Mouse (Mus musculus) forebrain, embryonic 15.5 days (tissue): Measurements from ENCODE around the gene Pard3. TPM values are rescaled to one million over a fixed set of nuclear protein-coding genes. Genes with fewer than 3 reads are reported as not detected.

Source experiments
- ATAC-seq: fragments of 200-750 bp; cut with Nextera tagmentation; replicated peaks from 2 replicates; pipeline ENCODE4 v1.8.0; 2017; ENCODE audit warnings: mild to moderate bottlenecking, moderate TSS enrichment, moderate library complexity
- H3K27ac ChIP-seq: fragments of 300-500 bp; sonication (generic); replicated peaks from 2 replicates; pipeline ENCODE4 v1.5.1; 2015; ENCODE audit warnings: mild to moderate bottlenecking, inconsistent platforms
- H3K27me3 ChIP-seq: fragments of 300-500 bp; sonication (generic); 2 replicates; pipeline ENCODE4 v1.6.1; 2015; ENCODE audit warnings: inconsistent platforms
- H3K36me3 ChIP-seq: fragments of 300-500 bp; sonication (generic); 2 replicates; pipeline ENCODE4 v1.6.1; 2015; ENCODE audit warnings: mild to moderate bottlenecking, inconsistent platforms
- H3K4me1 ChIP-seq: fragments of 300-500 bp; sonication (generic); 2 replicates; pipeline ENCODE4 v1.6.1; 2015; ENCODE audit warnings: inconsistent platforms
- H3K4me2 ChIP-seq: fragments of 300-500 bp; sonication (generic); replicated peaks from 2 replicates; pipeline ENCODE4 v1.6.1; 2015; ENCODE audit warnings: mild to moderate bottlenecking, inconsistent platforms
- H3K4me3 ChIP-seq: fragments of 300-500 bp; sonication (generic); 2 replicates; pipeline ENCODE4 v1.5.1; 2015; ENCODE audit warnings: mild to moderate bottlenecking, inconsistent platforms
- H3K9ac ChIP-seq: fragments of 300-500 bp; sonication (generic); replicated peaks from 2 replicates; pipeline ENCODE4 v1.6.1; 2015; ENCODE audit warnings: mild to moderate bottlenecking, inconsistent platforms
- H3K9me3 ChIP-seq: fragments of 300-500 bp; sonication (generic); 2 replicates; pipeline ENCODE4 v1.6.1; 2016; ENCODE audit warnings: inconsistent platforms
- WGBS: fragments of 180-500 bp; shearing (Covaris S2); methylation state at CpG from one replicate; pipeline ENCODE4 v1.1.7; 2015; ENCODE audit warnings: mixed read lengths; 5-methylcytosine and 5-hydroxymethylcytosine counted together
- polyA plus RNA-seq: library from polyadenylated mRNA; unstranded; fragments of >200 nt; fragmentation: Nextera tagmentation; extraction: Ambion mirVana; gene quantifications from 2 replicates; pipeline ENCODE4 v1.2.1, GENCODE M21; 2015

Gene Pard3
- polyA plus RNA-seq, 1 experiment from 2014 or later = 18.6 TPM

- no peak for ATAC-seq
- Histone ChIP-seq H3K9me3 (no peaks in the 10 kb centered on the region), H3K36me3 (no peaks in the 10 kb centered on the region), H3K4me2 (no peak overlapping the region), H3K27me3 (no peaks in the 10 kb centered on the region), H3K9ac (no peak overlapping the region), H3K27ac (no peak overlapping the region), H3K4me3 (no peak overlapping the region), H3K4me1 (peaks cover 32% of the 10 kb centered on the region)
- 52% methylated on average over 8 of the region's 8 CpGs for WGBS
Observed at GRCm38 (mm10) chr8:127089021-127089420, 25.3 kb downstream of the Pard3 start.

GRCm38 (mm10) chr8:127090435-127090834 lies 26.7 kb downstream of the Pard3 start:
- 91% methylated on average over 4 of the region's 4 CpGs for WGBS
- Histone ChIP-seq H3K4me2 (no peak overlapping the region), H3K27me3 (no peaks in the 10 kb centered on the region), H3K4me1 (peaks cover 37% of the 10 kb centered on the region), H3K36me3 (no peaks in the 10 kb centered on the region), H3K4me3 (no peak overlapping the region), H3K27ac (no peak overlapping the region), H3K9me3 (no peaks in the 10 kb centered on the region), H3K9ac (no peak overlapping the region)
- no peak for ATAC-seq

DNA sequence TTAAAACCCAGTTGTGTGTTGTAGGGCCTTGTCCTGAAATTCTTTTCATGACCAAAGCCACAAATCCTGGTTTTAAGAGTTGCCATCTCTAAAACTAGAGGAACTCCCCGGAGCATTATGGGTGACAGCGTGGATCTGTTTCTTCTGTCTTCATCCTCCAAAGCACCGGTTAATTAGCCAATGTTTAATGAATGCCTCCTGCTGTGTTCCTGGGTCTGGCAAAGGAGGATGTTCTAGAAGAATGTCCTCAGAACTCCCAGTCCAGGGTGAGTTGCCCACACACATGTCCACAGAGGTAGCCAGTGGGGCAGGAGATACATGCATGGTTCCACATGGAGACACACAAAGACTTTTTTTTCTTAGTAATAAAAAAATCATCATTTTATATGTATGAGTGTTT lies 28.2 kb downstream of the Pard3 start:
- H3K4me2 ChIP-seq = peak overlapping the region; percentile 49; the same call in 1 of the 2 replicates
- H3K4me3 ChIP-seq = no peak overlapping the region
- no peaks in the 10 kb centered on the region for H3K27me3 ChIP-seq
- H3K27ac ChIP-seq = peak overlapping the region; percentile 85
- ATAC-seq = no peak
- H3K4me1 ChIP-seq = peaks cover 37% of the 10 kb centered on the region
- no peak overlapping the region for H3K9ac ChIP-seq
- 63% methylated on average over 3 of the region's 3 CpGs for WGBS
- H3K36me3 ChIP-seq = no peaks in the 10 kb centered on the region
- no peaks in the 10 kb centered on the region for H3K9me3 ChIP-seq

DNA sequence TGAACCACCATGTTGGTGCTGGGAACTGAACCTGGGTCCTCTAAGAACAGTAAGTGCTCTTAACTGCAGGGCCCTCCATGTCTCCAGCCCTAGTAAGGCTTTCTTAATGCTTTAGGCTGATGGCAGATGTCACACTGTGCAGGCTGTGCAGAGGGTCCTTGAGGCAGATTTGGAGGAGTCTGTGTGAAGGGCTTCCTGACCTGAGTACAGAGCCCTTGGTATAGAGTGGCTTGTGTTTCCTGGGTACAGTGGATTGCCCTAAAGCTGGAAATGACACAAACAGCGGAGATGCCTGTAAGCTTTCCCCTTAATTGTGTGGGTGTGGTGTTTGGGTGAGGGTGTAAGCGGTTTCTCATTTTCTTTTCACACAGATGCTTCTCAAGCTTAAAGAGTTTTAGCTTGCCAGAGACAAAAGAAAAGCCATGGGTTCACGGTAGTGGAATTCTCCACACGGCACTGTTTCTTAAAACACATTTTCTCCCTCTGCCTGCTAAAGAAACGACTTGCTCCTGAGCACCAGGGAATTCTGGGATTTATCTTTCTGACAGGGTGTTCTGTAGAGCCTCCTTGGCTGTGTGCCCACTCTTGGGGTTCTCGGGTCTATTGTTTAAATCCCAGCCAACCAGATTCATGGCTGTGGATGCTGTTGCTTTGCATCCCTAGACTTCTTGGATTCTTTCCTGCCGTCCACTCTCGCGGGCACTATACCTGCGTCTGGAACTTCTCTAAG lies 28.9 kb downstream of the Pard3 start:
- Histone ChIP-seq H3K27me3 (no peaks in the 10 kb centered on the region), H3K9ac (peak overlapping the region; percentile 16), H3K4me2 (peak overlapping the region; percentile 49), H3K9me3 (no peaks in the 10 kb centered on the region), H3K36me3 (no peaks in the 10 kb centered on the region), H3K4me3 (peak overlapping the region; percentile 31), H3K27ac (peak overlapping the region; percentile 85), H3K4me1 (peaks cover 37% of the 10 kb centered on the region)
- under 1% methylated on average over 10 of the region's 10 CpGs for WGBS
- peak; percentile 79 for ATAC-seq

GRCm38 (mm10) chr8:127093113-127093426 lies 29.4 kb downstream of the Pard3 start:
- Histone ChIP-seq H3K4me3 (peak overlapping the region; percentile 31), H3K4me2 (peak overlapping the region; percentile 49), H3K27me3 (no peaks in the 10 kb centered on the region), H3K27ac (peak overlapping the region; percentile 85), H3K4me1 (peaks cover 37% of the 10 kb centered on the region), H3K9me3 (no peaks in the 10 kb centered on the region), H3K9ac (peak overlapping the region; percentile 16), H3K36me3 (no peaks in the 10 kb centered on the region)
- WGBS = 11% methylated on average over 3 of the region's 3 CpGs
- no peak; the same call in 1 of the 2 replicates for ATAC-seq

DNA sequence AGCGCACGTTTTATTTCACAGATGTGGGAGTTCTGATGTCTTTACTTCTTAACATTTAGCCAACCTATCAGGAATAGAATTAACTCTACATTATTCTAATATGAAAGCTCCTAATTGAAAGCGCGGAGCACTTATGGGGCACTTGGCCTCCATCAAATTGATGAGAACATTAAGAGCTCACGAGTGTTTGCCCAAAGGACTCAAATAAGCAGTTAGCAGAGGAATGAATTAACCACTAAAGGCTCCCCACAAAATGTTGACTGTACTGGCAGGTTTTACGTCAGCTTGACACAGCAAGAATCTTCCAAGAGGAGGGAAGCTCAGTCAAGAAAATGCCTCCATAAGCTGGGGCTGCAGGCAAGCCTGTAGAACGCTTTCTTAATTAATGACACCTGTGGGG lies 32.1 kb downstream of the Pard3 start:
- no peak overlapping the region for H3K9ac ChIP-seq
- no peak overlapping the region for H3K4me3 ChIP-seq
- H3K36me3 ChIP-seq = no peaks in the 10 kb centered on the region
- H3K9me3 ChIP-seq = no peaks in the 10 kb centered on the region
- no peak overlapping the region for H3K4me2 ChIP-seq
- H3K27ac ChIP-seq = no peak overlapping the region
- ATAC-seq = no peak
- H3K4me1 ChIP-seq = peaks cover 26% of the 10 kb centered on the region
- no peaks in the 10 kb centered on the region for H3K27me3 ChIP-seq
- WGBS = 64% methylated on average over 7 of the region's 7 CpGs

DNA sequence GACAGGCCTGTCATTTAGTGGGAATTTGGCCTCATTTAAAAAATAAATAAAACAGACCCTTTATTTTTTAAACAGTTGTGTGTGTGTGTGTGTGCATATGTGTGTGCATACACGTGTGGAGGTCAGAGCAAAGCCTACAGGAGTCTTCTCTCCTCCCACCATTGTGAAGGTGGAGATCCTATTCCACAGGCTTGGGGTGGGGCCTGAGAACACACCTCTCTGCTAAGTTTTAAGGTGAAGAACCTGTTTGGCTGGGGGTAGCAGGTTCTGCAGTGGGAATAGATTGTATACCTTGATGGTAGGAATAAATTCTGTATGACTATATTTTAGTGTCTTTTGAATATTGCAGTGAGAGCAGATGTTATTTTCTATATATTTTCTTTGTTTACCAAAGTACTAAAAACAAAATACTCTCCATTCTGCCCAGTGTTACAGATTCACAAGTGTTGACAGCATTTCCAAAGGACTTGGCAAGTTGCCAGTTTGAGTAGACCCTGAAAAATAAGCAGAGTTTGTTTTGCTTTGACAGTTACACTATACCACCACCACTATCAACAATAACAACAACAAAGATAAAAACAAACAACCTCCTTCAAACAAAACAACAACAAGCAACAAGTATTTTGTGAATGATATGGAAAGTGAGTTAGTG lies 35.9 kb downstream of the Pard3 start:
- H3K9me3 ChIP-seq = no peaks in the 10 kb centered on the region
- H3K9ac ChIP-seq = no peak overlapping the region
- no peak overlapping the region for H3K27ac ChIP-seq
- H3K4me2 ChIP-seq = no peak overlapping the region
- no peak overlapping the region for H3K4me3 ChIP-seq
- 50% methylated on average over 1 of the region's 1 CpGs for WGBS
- H3K4me1 ChIP-seq = 0 out of 2 replicates have a peak, but pooled peaks cover 4% of the 10 kb centered on the region
- H3K36me3 ChIP-seq = no peaks in the 10 kb centered on the region
- no peak for ATAC-seq
- peaks cover 3% of the 10 kb centered on the region; the same call in 1 of the 2 replicates for H3K27me3 ChIP-seq

GRCm38 (mm10) chr8:127103256-127103655 lies 39.6 kb downstream of the Pard3 start:
- Histone ChIP-seq H3K4me1 (peaks cover 9% of the 10 kb centered on the region), H3K4me3 (no peak overlapping the region), H3K4me2 (no peak overlapping the region), H3K27me3 (peaks cover 3% of the 10 kb centered on the region; the same call in 1 of the 2 replicates), H3K27ac (no peak overlapping the region), H3K9ac (no peak overlapping the region), H3K9me3 (no peaks in the 10 kb centered on the region), H3K36me3 (no peaks in the 10 kb centered on the region)
- WGBS = 69% methylated on average over 5 of the region's 5 CpGs
- ATAC-seq = no peak

DNA sequence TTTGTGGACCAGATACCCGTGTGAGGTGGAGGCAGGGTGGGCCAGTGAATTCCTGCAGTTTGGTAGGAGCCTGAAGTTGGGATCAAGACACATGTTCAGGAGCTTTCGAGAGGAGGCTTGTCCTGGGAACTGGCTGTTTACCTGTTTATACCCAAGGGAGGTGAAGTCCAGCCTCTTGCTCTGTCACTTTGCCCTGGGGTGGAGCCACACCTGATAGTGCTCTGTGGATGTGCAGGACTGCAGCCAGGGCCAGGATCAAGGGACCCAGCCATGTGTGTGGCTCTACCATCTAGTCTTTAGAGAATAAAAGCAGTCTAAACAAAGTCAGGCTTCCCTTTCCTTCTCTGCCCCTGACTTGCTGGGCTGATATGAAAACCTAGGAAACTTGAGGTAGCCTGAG lies 40.9 kb downstream of the Pard3 start:
- Histone ChIP-seq H3K4me2 (no peak overlapping the region), H3K36me3 (no peaks in the 10 kb centered on the region), H3K9me3 (no peaks in the 10 kb centered on the region), H3K4me1 (peaks cover 13% of the 10 kb centered on the region), H3K9ac (no peak overlapping the region), H3K4me3 (no peak overlapping the region), H3K27ac (no peak overlapping the region), H3K27me3 (peaks cover 3% of the 10 kb centered on the region; the same call in 1 of the 2 replicates)
- 89% methylated on average over 2 of the region's 2 CpGs for WGBS
- ATAC-seq = no peak

DNA sequence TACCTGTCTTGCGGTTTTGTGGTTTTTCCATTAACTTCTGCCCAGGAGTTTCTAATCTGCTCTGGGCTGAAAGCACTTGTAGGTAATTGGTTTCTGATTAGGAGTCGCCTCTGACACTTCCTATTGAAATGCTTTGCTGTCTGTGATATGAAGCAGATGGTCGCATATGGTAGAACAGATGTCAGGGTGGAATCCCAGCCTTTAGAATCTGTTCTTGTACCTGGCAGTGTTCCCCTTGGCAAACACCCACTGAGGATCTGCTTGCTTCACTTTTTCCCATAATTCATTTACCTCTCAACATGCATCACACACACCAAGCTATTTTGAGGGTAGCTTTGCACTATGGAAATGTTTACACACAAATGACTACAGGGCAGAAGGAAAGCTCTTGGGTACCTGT lies 44.2 kb downstream of the Pard3 start:
- H3K27me3 ChIP-seq = peaks cover 3% of the 10 kb centered on the region; the same call in 1 of the 2 replicates
- H3K9me3 ChIP-seq = no peaks in the 10 kb centered on the region
- H3K4me3 ChIP-seq = no peak overlapping the region
- peaks cover 20% of the 10 kb centered on the region for H3K4me1 ChIP-seq
- H3K9ac ChIP-seq = no peak overlapping the region
- no peak overlapping the region for H3K4me2 ChIP-seq
- ATAC-seq = peak; percentile 87
- WGBS = 35% methylated on average over 3 of the region's 3 CpGs
- H3K27ac ChIP-seq = no peak overlapping the region
- H3K36me3 ChIP-seq = no peaks in the 10 kb centered on the region

- ATAC-seq = no peak
- 95% methylated on average over 5 of the region's 5 CpGs for WGBS
- H3K4me2 ChIP-seq = no peak overlapping the region
- H3K27me3 ChIP-seq = no peaks in the 10 kb centered on the region
- peaks cover 15% of the 10 kb centered on the region for H3K4me1 ChIP-seq
- no peaks in the 10 kb centered on the region for H3K9me3 ChIP-seq
- no peak overlapping the region for H3K9ac ChIP-seq
- no peaks in the 10 kb centered on the region for H3K36me3 ChIP-seq
- no peak overlapping the region for H3K4me3 ChIP-seq
- no peak overlapping the region for H3K27ac ChIP-seq
Observed at GRCm38 (mm10) chr8:127113209-127113608, 49.5 kb downstream of the Pard3 start.

GRCm38 (mm10) chr8:127115837-127116236 lies 52.1 kb downstream of the Pard3 start:
- no peak overlapping the region for H3K9ac ChIP-seq
- no peaks in the 10 kb centered on the region for H3K9me3 ChIP-seq
- H3K27me3 ChIP-seq = no peaks in the 10 kb centered on the region
- H3K4me3 ChIP-seq = no peak overlapping the region
- no peaks in the 10 kb centered on the region for H3K36me3 ChIP-seq
- H3K4me1 ChIP-seq = peaks cover 19% of the 10 kb centered on the region
- H3K4me2 ChIP-seq = no peak overlapping the region
- no peak overlapping the region for H3K27ac ChIP-seq
- WGBS = 98% methylated on average over 3 of the region's 3 CpGs
- no peak for ATAC-seq
